ENCODE assay signal across 8 mouse cellular contexts in the genomic region with DNA sequence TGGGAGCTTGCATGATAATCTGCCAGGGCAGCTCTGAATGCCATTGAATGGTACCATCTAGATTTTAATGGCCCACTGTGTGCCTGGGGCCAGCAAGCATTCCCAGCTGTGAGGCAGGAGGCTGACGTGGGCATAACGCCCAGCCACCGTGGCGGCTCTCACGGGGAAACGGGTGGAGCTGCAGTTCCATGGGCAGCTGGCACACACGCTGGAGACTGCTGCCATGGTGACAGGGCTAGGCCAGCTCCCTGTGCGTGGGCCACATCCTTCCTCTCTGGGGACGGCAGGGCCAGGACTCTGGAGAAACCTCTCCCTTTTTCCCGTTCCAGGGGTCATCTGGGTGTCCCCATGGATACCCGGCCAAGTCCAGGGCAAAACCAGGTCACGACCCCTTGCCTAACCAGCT. TPM values are rescaled to one million over a fixed set of nuclear protein-coding genes. Genes with fewer than 3 reads are reported as not detected.
A peak's percentile ranks its signal among the peaks of the same experiment; 100 is the strongest.
DNase-seq lines count a peak whose midpoint lies in the region; ATAC-seq lines count a peak whose summit lies in the region.

No protein-coding gene starts in this region.

- intact Hi-C loops in left cerebral cortex, postnatal 14 days (cut with DNase I): loop anchor here (5.0 kb wide), 1 partner anchor 41 kb away; no protein-coding TSS in a partner anchor

- no peak for ATAC-seq in megakaryocyte, adult 5-6 weeks (ENCODE audit: poor library complexity, severe bottlenecking)

- peak; percentile 78 for DNase-seq in MN1 (ENCODE audit: low spot score)
- peak; percentile 55 for DNase-seq in adrenal gland, postnatal 25 days
- DNase-seq in frontal cortex, postnatal 10 days (ENCODE audit: low spot score in 2 of 2): peak; percentile 84
- peak; percentile 35 for DNase-seq in kidney, adult 9 months
- peak; percentile 86 to 94 for DNase-seq in left cerebral cortex, postnatal 14 days (ENCODE audit: low spot score in 2 of 2)
- peak; percentile 85 for DNase-seq in retina, postnatal 1 day
- no peak for DNase-seq in urinary bladder, postnatal 25 days (ENCODE audit: low spot score)

RNA-seq across cellular contexts. Expression of a gene that starts 47.2 kb away (rescaled TPM):
- total RNA-seq in adrenal gland, postnatal 25 days (2021): 316 and 358 TPM in 2 replicates
- total RNA-seq in left cerebral cortex, postnatal 14 days (2021): 100 to 1,000 TPM; 171 to 175 TPM
- 87.7 and 107 TPM in 2 replicates for total RNA-seq in megakaryocyte, adult 5-6 weeks (2015)
- 15.0 and 21.5 TPM in 2 replicates for total RNA-seq in megakaryocyte, adult 5-6 weeks (2017)
